Mouse (Mus musculus): ENCODE data around the gene Kcnma1.

DNA sequence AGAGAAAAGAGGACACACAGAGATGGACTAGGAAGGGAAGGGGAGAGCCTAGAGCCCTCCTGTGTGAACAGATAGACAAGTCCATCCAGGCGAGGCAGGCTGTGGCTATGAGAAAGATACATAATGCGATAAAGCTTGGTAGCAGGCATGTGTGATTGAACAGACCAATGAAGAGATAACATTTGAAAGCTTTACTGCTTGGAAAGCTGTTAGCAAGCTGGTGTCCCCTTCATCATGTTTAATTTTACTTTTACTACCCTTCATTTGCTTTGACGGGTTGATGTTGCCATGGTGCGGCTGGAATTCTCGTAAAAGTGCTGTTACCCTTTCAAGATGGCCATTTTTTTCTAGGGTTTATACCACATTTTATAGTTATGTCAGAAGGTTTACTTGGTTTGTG lies 769.8 kb downstream of the Kcnma1 start:
- TF ChIP-seq CTCF (conservative IDR thresholded peaks at IDR 0.05; ENCODE audit: low read length): no peak
- TF ChIP-seq POU5F1 (IDR thresholded peaks at IDR 0.05; ENCODE audit: borderline replicate concordance, low read length): no peak
